Mouse (Mus musculus) left cerebral cortex, adult 9 months (tissue): ENCODE results near the gene Islr2.
A peak's percentile ranks its signal among the peaks of the same experiment; 100 is the strongest.

Source experiments
- DNase-seq, 2 experiments: peaks; one replicate each; pipeline ENCODE4 v3.0.0; 2022; ENCODE audit warnings: low spot score in 2 of 2

Gene Islr2

GRCm38 (mm10) chr9:58196610-58197567, 7.2 kb downstream of the Islr2 start:
- no peak for DNase-seq

- no peak for DNase-seq
These were observed 8.0 kb downstream of the Islr2 start for GRCm38 (mm10) chr9:58196141-58196540.

GRCm38 (mm10) chr9:58195671-58196070, 8.4 kb downstream of the Islr2 start:
- DNase-seq = no peak

- DNase-seq = no peak
These were observed 9.9 kb downstream of the Islr2 start for GRCm38 (mm10) chr9:58194222-58194621.

- DNase-seq = no peak
These were observed 19.7 kb downstream of the Islr2 start for GRCm38 (mm10) chr9:58184456-58184855.

GRCm38 (mm10) chr9:58179390-58179789, 24.7 kb downstream of the Islr2 start:
- DNase-seq = no peak

GRCm38 (mm10) chr9:58177165-58177564, 27.0 kb downstream of the Islr2 start:
- DNase-seq = no peak

- DNase-seq = peak in 1 of 2 experiments; percentile 67
These were observed 28.2 kb downstream of the Islr2 start for GRCm38 (mm10) chr9:58175745-58176487.

GRCm38 (mm10) chr9:58174818-58175251, 29.3 kb downstream of the Islr2 start:
- DNase-seq = peak in 1 of 2 experiments; percentile 57

GRCm38 (mm10) chr9:58172863-58173262, 31.3 kb downstream of the Islr2 start:
- no peak for DNase-seq

- no peak for DNase-seq
These were observed 34.7 kb downstream of the Islr2 start for GRCm38 (mm10) chr9:58169426-58169825.

- no peak for DNase-seq
These were observed 35.2 kb downstream of the Islr2 start for GRCm38 (mm10) chr9:58168880-58169279.

- no peak for DNase-seq
These were observed 38.3 kb downstream of the Islr2 start for GRCm38 (mm10) chr9:58165779-58166178.

- no peak for DNase-seq
These were observed 41.0 kb downstream of the Islr2 start for GRCm38 (mm10) chr9:58163146-58163545.

- no peak for DNase-seq
These were observed 41.9 kb downstream of the Islr2 start for GRCm38 (mm10) chr9:58162173-58162572.

GRCm38 (mm10) chr9:58160315-58160714, 43.8 kb downstream of the Islr2 start:
- no peak for DNase-seq

- DNase-seq = peak in 1 of 2 experiments; percentile 25
These were observed 44.3 kb downstream of the Islr2 start for GRCm38 (mm10) chr9:58159855-58160254.

- DNase-seq = no peak
These were observed 45.4 kb downstream of the Islr2 start for GRCm38 (mm10) chr9:58158541-58159311.

GRCm38 (mm10) chr9:58157838-58158237, 46.3 kb downstream of the Islr2 start:
- DNase-seq = no peak

GRCm38 (mm10) chr9:58156819-58157560, 47.1 kb downstream of the Islr2 start:
- DNase-seq = no peak

- DNase-seq = peak in 1 of 2 experiments; percentile 22
These were observed 48.8 kb downstream of the Islr2 start for GRCm38 (mm10) chr9:58155366-58155765.
